Mouse (Mus musculus): ENCODE data around the gene Lrrtm4. TPM values are rescaled to one million over a fixed set of nuclear protein-coding genes. Genes with fewer than 3 reads are reported as not detected.

Gene Lrrtm4
- polyA plus RNA-seq, 2 experiments: 2.2 to 4.5 TPM

GRCm38 (mm10) chr6:80261595-80261994 is 242.9 kb downstream of the Lrrtm4 start:
- no peak for TF ChIP-seq POLR2A (IDR thresholded peaks at IDR 0.05; ENCODE audit: borderline replicate concordance, extremely low read depth, insufficient read depth, insufficient read length)
- Histone ChIP-seq H3K4me1 (ENCODE audit: control insufficient read depth, insufficient read depth, low read length) (no peaks in the 10 kb centered on the region), H3K4me2 (replicated peaks; ENCODE audit: low read depth, low read length, severe bottlenecking) (no peak overlapping the region), H3K4me3 (replicated peaks; ENCODE audit: low read length) (no peak overlapping the region), H3K27ac (replicated peaks; ENCODE audit: low read depth, low read length) (no peak overlapping the region), H3K9ac (ENCODE audit: low read depth, low read length, severe bottlenecking) (no peak overlapping the region), H3K27me3 (ENCODE audit: control insufficient read depth, insufficient read depth, low read length) (no peaks in the 10 kb centered on the region), H3K36me3 (ENCODE audit: control insufficient read depth, insufficient read depth, low read length) (no peaks in the 10 kb centered on the region), H3K9me3 (ENCODE audit: control insufficient read depth, low read length) (no peaks in the 10 kb centered on the region)
- WGBS: 84% methylated on average over 1 of the region's 1 CpGs
- no peak for DNase-seq (ENCODE audit: low spot score)
- ATAC-seq (ENCODE audit: low FRiP score, low read depth): no peak

DNA sequence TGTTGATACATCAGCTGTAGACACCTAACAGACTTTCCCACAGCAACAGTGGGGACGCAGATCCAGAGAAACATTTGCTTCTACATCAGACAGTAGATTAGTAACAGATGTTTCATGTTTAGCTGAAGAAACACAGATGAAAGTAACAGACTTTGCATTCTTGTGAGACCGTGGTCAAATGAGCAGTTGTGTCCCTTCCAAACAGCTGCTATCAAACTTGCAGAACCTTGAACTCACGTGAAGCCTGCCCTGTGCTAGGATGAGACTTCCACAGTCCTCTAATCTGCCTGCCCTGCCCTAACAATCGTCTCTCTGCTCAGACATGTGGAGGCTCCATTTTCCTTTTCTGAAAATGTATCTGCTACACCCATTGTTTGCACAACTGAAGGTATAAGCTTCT is 245.3 kb downstream of the Lrrtm4 start:
- no peak for TF ChIP-seq POLR2A (IDR thresholded peaks at IDR 0.05; ENCODE audit: borderline replicate concordance, extremely low read depth, insufficient read depth, insufficient read length)
- no peak overlapping the region for H3K27ac ChIP-seq (replicated peaks; ENCODE audit: low read depth, low read length)
- H3K4me3 ChIP-seq (replicated peaks; ENCODE audit: low read length): no peak overlapping the region
- ATAC-seq (ENCODE audit: low FRiP score, low read depth) (no peak), DNase-seq (ENCODE audit: low spot score) (no peak)
- H3K36me3 ChIP-seq (ENCODE audit: control insufficient read depth, insufficient read depth, low read length): no peaks in the 10 kb centered on the region
- WGBS: 27% methylated on average over 4 of the region's 4 CpGs
- H3K4me2 ChIP-seq (replicated peaks; ENCODE audit: low read depth, low read length, severe bottlenecking): no peak overlapping the region
- H3K9me3 ChIP-seq (ENCODE audit: control insufficient read depth, low read length): no peaks in the 10 kb centered on the region
- no peak overlapping the region for H3K9ac ChIP-seq (ENCODE audit: low read depth, low read length, severe bottlenecking)
- no peaks in the 10 kb centered on the region for H3K4me1 ChIP-seq (ENCODE audit: control insufficient read depth, insufficient read depth, low read length)
- H3K27me3 ChIP-seq (ENCODE audit: control insufficient read depth, insufficient read depth, low read length): no peaks in the 10 kb centered on the region

GRCm38 (mm10) chr6:80264584-80264983 is 245.9 kb downstream of the Lrrtm4 start:
- Histone ChIP-seq H3K4me2 (replicated peaks; ENCODE audit: low read depth, low read length, severe bottlenecking) (no peak overlapping the region), H3K27me3 (ENCODE audit: control insufficient read depth, insufficient read depth, low read length) (no peaks in the 10 kb centered on the region), H3K9ac (ENCODE audit: low read depth, low read length, severe bottlenecking) (no peak overlapping the region), H3K27ac (replicated peaks; ENCODE audit: low read depth, low read length) (no peak overlapping the region), H3K4me1 (ENCODE audit: control insufficient read depth, insufficient read depth, low read length) (no peaks in the 10 kb centered on the region), H3K36me3 (ENCODE audit: control insufficient read depth, insufficient read depth, low read length) (no peaks in the 10 kb centered on the region), H3K9me3 (ENCODE audit: control insufficient read depth, low read length) (no peaks in the 10 kb centered on the region), H3K4me3 (replicated peaks; ENCODE audit: low read length) (no peak overlapping the region)
- ATAC-seq (ENCODE audit: low FRiP score, low read depth) (no peak), DNase-seq (ENCODE audit: low spot score) (no peak)
- TF ChIP-seq POLR2A (IDR thresholded peaks at IDR 0.05; ENCODE audit: borderline replicate concordance, extremely low read depth, insufficient read depth, insufficient read length): no peak

GRCm38 (mm10) chr6:80265746-80266145 is 247.1 kb downstream of the Lrrtm4 start:
- WGBS: 69% methylated on average over 3 of the region's 3 CpGs
- ATAC-seq (ENCODE audit: low FRiP score, low read depth): no peak
- no peak for TF ChIP-seq POLR2A (IDR thresholded peaks at IDR 0.05; ENCODE audit: borderline replicate concordance, extremely low read depth, insufficient read depth, insufficient read length)
- no peaks in the 10 kb centered on the region for H3K36me3 ChIP-seq (ENCODE audit: control insufficient read depth, insufficient read depth, low read length)
- H3K9ac ChIP-seq (ENCODE audit: low read depth, low read length, severe bottlenecking): no peak overlapping the region
- no peak overlapping the region for H3K27ac ChIP-seq (replicated peaks; ENCODE audit: low read depth, low read length)
- DNase-seq (ENCODE audit: low spot score): no peak
- H3K27me3 ChIP-seq (ENCODE audit: control insufficient read depth, insufficient read depth, low read length): no peaks in the 10 kb centered on the region
- no peaks in the 10 kb centered on the region for H3K9me3 ChIP-seq (ENCODE audit: control insufficient read depth, low read length)
- H3K4me2 ChIP-seq (replicated peaks; ENCODE audit: low read depth, low read length, severe bottlenecking): no peak overlapping the region
- H3K4me3 ChIP-seq (replicated peaks; ENCODE audit: low read length): no peak overlapping the region
- no peaks in the 10 kb centered on the region for H3K4me1 ChIP-seq (ENCODE audit: control insufficient read depth, insufficient read depth, low read length)

- Histone ChIP-seq H3K9me3 (ENCODE audit: control insufficient read depth, low read length) (no peaks in the 10 kb centered on the region), H3K4me2 (replicated peaks; ENCODE audit: low read depth, low read length, severe bottlenecking) (no peak overlapping the region), H3K4me3 (replicated peaks; ENCODE audit: low read length) (no peak overlapping the region), H3K27me3 (ENCODE audit: control insufficient read depth, insufficient read depth, low read length) (no peaks in the 10 kb centered on the region), H3K9ac (ENCODE audit: low read depth, low read length, severe bottlenecking) (no peak overlapping the region), H3K4me1 (ENCODE audit: control insufficient read depth, insufficient read depth, low read length) (no peaks in the 10 kb centered on the region), H3K27ac (replicated peaks; ENCODE audit: low read depth, low read length) (no peak overlapping the region), H3K36me3 (ENCODE audit: control insufficient read depth, insufficient read depth, low read length) (no peaks in the 10 kb centered on the region)
- TF ChIP-seq POLR2A (IDR thresholded peaks at IDR 0.05; ENCODE audit: borderline replicate concordance, extremely low read depth, insufficient read depth, insufficient read length): no peak
- ATAC-seq (ENCODE audit: low FRiP score, low read depth) (no peak), DNase-seq (ENCODE audit: low spot score) (no peak)
- 90% methylated on average over 1 of the region's 1 CpGs for WGBS
Measured at GRCm38 (mm10) chr6:80286968-80287367, 268.3 kb downstream of the Lrrtm4 start.

- ATAC-seq (ENCODE audit: low FRiP score, low read depth) (no peak), DNase-seq (ENCODE audit: low spot score) (no peak)
Measured at GRCm38 (mm10) chr6:80301871-80302270, 283.2 kb downstream of the Lrrtm4 start.

More at GRCm38 (mm10) chr6:80301871-80302270, 283.2 kb downstream of the Lrrtm4 start:
- Histone ChIP-seq H3K4me3 (replicated peaks; ENCODE audit: low read length) (no peak overlapping the region), H3K4me1 (ENCODE audit: control insufficient read depth, insufficient read depth, low read length) (no peaks in the 10 kb centered on the region), H3K9me3 (ENCODE audit: control insufficient read depth, low read length) (no peaks in the 10 kb centered on the region), H3K27ac (replicated peaks; ENCODE audit: low read depth, low read length) (no peak overlapping the region), H3K36me3 (ENCODE audit: control insufficient read depth, insufficient read depth, low read length) (no peaks in the 10 kb centered on the region), H3K27me3 (ENCODE audit: control insufficient read depth, insufficient read depth, low read length) (no peaks in the 10 kb centered on the region), H3K9ac (ENCODE audit: low read depth, low read length, severe bottlenecking) (no peak overlapping the region), H3K4me2 (replicated peaks; ENCODE audit: low read depth, low read length, severe bottlenecking) (no peak overlapping the region)
- no peak for TF ChIP-seq POLR2A (IDR thresholded peaks at IDR 0.05; ENCODE audit: borderline replicate concordance, extremely low read depth, insufficient read depth, insufficient read length)

Data from limb, embryonic 14.5 days (tissue).